Mouse (Mus musculus) myocyte (in vitro differentiated cells): ENCODE data around the gene 1700025G04Rik.
A peak's percentile ranks its signal among the peaks of the same experiment; 100 is the strongest.

Experiments
- CEBPB ChIP-seq: IDR thresholded peaks from 2 replicates; pipeline ENCODE4 v1.6.1; 2011; ENCODE audit warnings: mild to moderate bottlenecking, moderate library complexity; ENCODE audit not compliant: poor library complexity, insufficient read depth, severe bottlenecking
- E2F4 ChIP-seq: IDR thresholded peaks from one replicate; pipeline ENCODE4 v1.6.1; 2011; ENCODE audit warnings: mild to moderate bottlenecking, control low read depth, moderate library complexity; ENCODE audit not compliant: insufficient read depth
- MAX ChIP-seq: IDR thresholded peaks from one replicate; pipeline ENCODE4 v1.6.1; 2011; ENCODE audit warnings: low read depth, mild to moderate bottlenecking, control low read depth
- MYOG ChIP-seq, 3 experiments: IDR thresholded peaks; one replicate each; pipeline ENCODE4 v1.6.1; 2011; ENCODE audit warnings: control low read depth in 2 of 3, low read depth in 2 of 3, mild to moderate bottlenecking in 2 of 3; ENCODE audit not compliant: insufficient read length in 2 of 3, control insufficient read depth in 1 of 3, insufficient read depth in 1 of 3
- POLR2A ChIP-seq: IDR thresholded peaks from one replicate; pipeline ENCODE4 v1.6.1; 2011; ENCODE audit warnings: low read depth, mild to moderate bottlenecking, control low read depth, moderate library complexity; ENCODE audit not compliant: insufficient read length
- POLR2AphosphoS2 ChIP-seq: IDR thresholded peaks from one replicate; pipeline ENCODE4 v1.6.1; 2011; ENCODE audit warnings: low read depth, control low read depth; ENCODE audit not compliant: insufficient read length
- REST ChIP-seq: IDR thresholded peaks from one replicate; pipeline ENCODE4 v1.6.1; 2011; ENCODE audit warnings: mild to moderate bottlenecking, control low read depth, moderate library complexity; ENCODE audit not compliant: insufficient read depth, insufficient read length
- TCF12 ChIP-seq: IDR thresholded peaks from one replicate; pipeline ENCODE4 v1.6.1; 2011; ENCODE audit warnings: mild to moderate bottlenecking, control low read depth; ENCODE audit not compliant: poor library complexity, insufficient read depth, severe bottlenecking
- TCF3 ChIP-seq: IDR thresholded peaks from one replicate; pipeline ENCODE4 v1.6.1; 2011; ENCODE audit warnings: low read depth, control low read depth; ENCODE audit not compliant: insufficient read length
- USF1 ChIP-seq: IDR thresholded peaks from one replicate; pipeline ENCODE4 v1.6.1; 2011; ENCODE audit warnings: low read depth, mild to moderate bottlenecking, control low read depth, moderate library complexity

DNA sequence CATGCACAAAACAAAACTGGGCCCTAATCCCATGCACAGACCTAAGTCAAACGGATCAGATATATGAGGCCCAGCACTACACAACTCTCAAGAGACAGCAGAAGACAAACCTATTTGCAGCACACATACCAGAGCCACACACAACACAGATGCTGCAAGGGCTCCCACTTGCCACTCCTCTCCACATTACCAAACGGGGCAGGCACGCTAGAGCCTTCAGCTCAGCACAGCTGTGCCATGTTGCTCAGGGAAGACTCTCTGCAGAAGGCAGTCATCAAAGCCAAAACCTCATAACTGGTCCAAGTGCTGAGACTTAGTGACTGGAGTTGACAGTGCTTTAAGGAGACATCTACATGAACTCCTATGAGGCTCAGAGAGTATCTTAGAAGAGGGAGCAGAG, 130.9 kb downstream of the 1700025G04Rik start:
- TF ChIP-seq POLR2A: no peak
- no peak for TF ChIP-seq USF1
- TF ChIP-seq E2F4: no peak
- no peak for TF ChIP-seq TCF12
- no peak for TF ChIP-seq MAX
- no peak for TF ChIP-seq POLR2AphosphoS2
- peak; percentile 20 to 58 (median 50) for TF ChIP-seq MYOG (IDR thresholded peaks at IDR 0.05; ENCODE audit: control insufficient read depth in 1 of 3, insufficient read depth in 1 of 3, insufficient read length in 2 of 3, low read depth in 2 of 3)
- TF ChIP-seq CEBPB: no peak
- no peak for TF ChIP-seq REST
- TF ChIP-seq TCF3: no peak
